Mouse (Mus musculus) intestine, embryonic 15.5 days (tissue): ENCODE measurements around the gene Mrpl54. TPM values are rescaled to one million over a fixed set of nuclear protein-coding genes. Genes with fewer than 3 reads are reported as not detected.
A peak's percentile ranks its signal among the peaks of the same experiment; 100 is the strongest.
"Not testable (repeated sequence)": the region's sequence is repeated elsewhere in the genome, so short reads cannot be mapped to it uniquely, and the experiment has no call there.

Source experiments
- ATAC-seq: fragments of 200-750 bp; cut with Nextera tagmentation; 2 replicates; pipeline ENCODE4 v1.8.0; 2017; ENCODE audit warnings: moderate TSS enrichment, moderate library complexity
- H3K27ac ChIP-seq: fragments of 300-500 bp; sonication (generic); 2 replicates; pipeline ENCODE4 v1.5.1; 2015; ENCODE audit warnings: mild to moderate bottlenecking, inconsistent platforms
- H3K27me3 ChIP-seq: fragments of 300-500 bp; sonication (generic); replicated peaks from 2 replicates; pipeline ENCODE4 v1.6.1; 2015; ENCODE audit warnings: inconsistent platforms
- H3K36me3 ChIP-seq: fragments of 300-500 bp; sonication (generic); 2 replicates; pipeline ENCODE4 v1.6.1; 2015; ENCODE audit warnings: inconsistent platforms
- H3K4me1 ChIP-seq: fragments of 300-500 bp; sonication (generic); replicated peaks from 2 replicates; pipeline ENCODE4 v1.6.1; 2015; ENCODE audit warnings: inconsistent platforms
- H3K4me2 ChIP-seq: fragments of 300-500 bp; sonication (generic); replicated peaks from 2 replicates; pipeline ENCODE4 v1.6.1; 2015; ENCODE audit warnings: mild to moderate bottlenecking, inconsistent platforms
- H3K4me3 ChIP-seq: fragments of 300-500 bp; sonication (generic); replicated peaks from 2 replicates; pipeline ENCODE4 v1.5.1; 2015; ENCODE audit warnings: inconsistent platforms
- H3K9ac ChIP-seq: fragments of 300-500 bp; sonication (generic); 2 replicates; pipeline ENCODE4 v1.6.1; 2015; ENCODE audit warnings: inconsistent platforms
- H3K9me3 ChIP-seq: fragments of 300-500 bp; sonication (generic); 2 replicates; pipeline ENCODE4 v1.6.1; 2016; ENCODE audit warnings: inconsistent platforms
- WGBS: fragments of 180-500 bp; shearing (Covaris S2); methylation state at CpG from one replicate; pipeline ENCODE4 v1.1.7; 2015; 5-methylcytosine and 5-hydroxymethylcytosine counted together
- polyA plus RNA-seq: library from polyadenylated mRNA; unstranded; fragments of >200 nt; fragmentation: Nextera tagmentation; extraction: Ambion mirVana; gene quantifications from 2 replicates; pipeline ENCODE4 v1.2.1, GENCODE M21; 2015

The Mrpl54 gene
- polyA plus RNA-seq, 1 experiment from 2014 or later, result 242 TPM

DNA sequence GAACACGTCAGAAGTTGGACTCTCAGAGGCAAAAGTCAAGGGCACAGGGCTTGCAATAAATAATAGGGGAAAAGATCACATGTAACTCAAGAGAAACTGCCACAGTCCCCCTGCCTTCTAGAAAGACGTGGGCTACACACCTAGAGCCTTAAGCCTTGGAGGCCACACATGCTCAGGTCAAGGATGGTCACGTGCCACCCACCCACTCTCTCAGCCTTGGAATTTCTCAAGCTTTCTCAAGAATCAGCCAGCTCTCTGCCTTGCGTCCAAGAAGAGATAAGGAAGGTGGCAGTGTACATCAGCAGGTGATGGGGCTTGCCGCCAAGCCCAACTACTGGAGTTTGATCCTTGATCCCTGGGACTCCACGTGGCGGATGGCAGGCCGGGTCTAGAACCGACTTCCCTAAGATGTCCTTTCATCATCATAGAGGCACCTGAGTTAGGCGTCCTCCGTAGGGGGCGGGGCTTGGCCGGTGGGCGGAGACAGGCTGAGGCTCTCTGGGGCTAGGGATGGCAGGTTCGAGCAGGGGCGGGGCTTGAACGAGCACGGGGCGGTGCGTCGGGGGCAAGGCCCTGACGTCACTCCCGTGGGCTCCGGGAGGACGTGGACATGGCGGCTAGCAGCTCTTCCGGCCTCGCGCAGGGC is 34.0 kb downstream of the Mrpl54 start, which contains the start of gene Zfr2:
Gene Zfr2 (plus strand): TSS at position 576 of the 646 bp plus-strand sequence.
- H3K4me3 ChIP-seq, result peak within 1 kb of the TSS; percentile 76
- peaks cover 22% of the 10 kb centered on the region for H3K4me1 ChIP-seq
- ATAC-seq, result peak; percentile 90
- H3K4me2 ChIP-seq, result peak within 1 kb of the TSS; percentile 72
- peak within 1 kb of the TSS; percentile 77 for H3K9ac ChIP-seq
- H3K36me3 ChIP-seq, result no peaks in the 10 kb centered on the region
- peaks cover 31% of the 10 kb centered on the region for H3K27me3 ChIP-seq
- H3K9me3 ChIP-seq, result no peaks in the 10 kb centered on the region
- WGBS, result 5% methylated on average over 29 of the region's 29 CpGs
- H3K27ac ChIP-seq, result peak within 1 kb of the TSS; percentile 58

GRCm38 (mm10) chr10:81231436-81231835 is 35.3 kb downstream of the Mrpl54 start:
- H3K4me1 ChIP-seq, result peaks cover 22% of the 10 kb centered on the region
- no peak overlapping the region for H3K4me3 ChIP-seq
- peaks cover 31% of the 10 kb centered on the region for H3K27me3 ChIP-seq
- no peak overlapping the region for H3K4me2 ChIP-seq
- H3K9me3 ChIP-seq, result no peaks in the 10 kb centered on the region
- WGBS, result 53% methylated on average over 7 of the region's 7 CpGs
- H3K27ac ChIP-seq, result no peak overlapping the region
- H3K9ac ChIP-seq, result no peak overlapping the region
- H3K36me3 ChIP-seq, result no peaks in the 10 kb centered on the region
- ATAC-seq, result no peak

- H3K36me3 ChIP-seq, result no peaks in the 10 kb centered on the region
- peak within 1 kb of the TSS; percentile 19 for H3K4me3 ChIP-seq
- peaks cover 31% of the 10 kb centered on the region for H3K27me3 ChIP-seq
- H3K4me1 ChIP-seq, result peaks cover 22% of the 10 kb centered on the region
- no peak within 1 kb of the TSS for H3K27ac ChIP-seq
- H3K4me2 ChIP-seq, result peak within 1 kb of the TSS; percentile 14
- H3K9ac ChIP-seq, result peak within 1 kb of the TSS; percentile 5; the same call in 1 of the 2 replicates
- ATAC-seq, result no peak
- H3K9me3 ChIP-seq, result no peaks in the 10 kb centered on the region
- WGBS, result 13% methylated on average over 27 of the region's 27 CpGs
Measured at GRCm38 (mm10) chr10:81230438-81231332, 36.0 kb downstream of the Mrpl54 start, which contains the start of gene Atcay. Gene Atcay, minus strand, starts transcription at chr10:81230833.

DNA sequence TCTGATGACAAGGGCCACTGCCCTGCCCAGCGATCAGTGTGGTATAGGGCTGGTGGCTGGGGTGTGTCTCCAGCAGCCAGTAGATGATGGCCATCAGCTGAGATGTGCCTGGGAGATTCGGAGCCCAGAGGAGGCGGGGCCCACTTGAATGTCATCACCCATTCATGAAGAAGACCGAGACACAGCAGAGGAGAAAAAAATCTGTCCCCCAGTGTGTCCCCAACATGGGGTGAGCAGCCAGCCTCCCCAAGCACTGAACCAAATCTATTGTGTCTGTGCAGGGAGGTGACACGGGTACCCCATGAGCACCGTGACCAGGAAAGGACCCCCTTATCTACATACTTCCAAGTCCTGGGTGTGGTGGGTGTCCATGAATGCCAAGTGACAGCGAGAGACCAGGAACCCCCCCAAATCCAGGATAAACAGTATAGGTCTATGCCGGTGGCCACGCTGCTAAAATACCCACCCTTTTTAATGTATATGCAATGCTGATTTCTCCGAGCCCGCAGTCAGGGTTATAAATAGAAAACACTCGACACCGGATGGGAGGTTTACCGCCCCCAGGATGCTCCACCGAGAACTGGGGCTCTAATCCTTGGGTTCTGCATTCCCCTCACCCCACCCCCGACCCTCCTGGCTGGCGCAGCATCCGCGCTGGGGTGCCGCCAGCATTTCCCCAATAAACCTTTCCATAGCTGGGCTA is 36.8 kb downstream of the Mrpl54 start:
- 18% methylated on average over 20 of the region's 20 CpGs for WGBS
- peak overlapping the region; percentile 19 for H3K4me3 ChIP-seq

DNA sequence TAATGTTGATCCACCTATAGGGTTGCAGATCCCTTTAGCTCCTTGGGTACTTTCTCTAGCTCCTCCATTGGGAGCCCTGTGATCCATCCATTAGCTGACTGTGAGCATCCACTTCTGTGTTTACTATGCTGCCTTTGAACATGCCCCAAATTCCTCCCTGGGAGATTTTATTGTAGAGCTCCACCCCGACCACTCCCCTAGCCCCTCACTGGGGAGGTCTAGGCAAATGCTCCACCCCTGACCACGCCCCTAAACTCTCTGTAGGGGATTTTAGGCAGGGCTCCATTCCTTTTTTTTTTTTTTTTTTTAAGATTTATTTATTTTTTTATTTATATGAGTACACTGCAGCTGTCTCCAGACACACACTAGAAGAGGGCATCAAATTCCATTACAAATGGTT is 43.0 kb downstream of the Mrpl54 start:
- H3K9me3 ChIP-seq, result not testable (repeated sequence)

More for the DNA sequence above, 36.8 kb downstream of the Mrpl54 start:
- H3K4me2 ChIP-seq, result peak overlapping the region; percentile 14
- H3K9ac ChIP-seq, result peak overlapping the region; percentile 5; the same call in 1 of the 2 replicates
- ATAC-seq, result no peak
- H3K36me3 ChIP-seq, result no peaks in the 10 kb centered on the region
- H3K4me1 ChIP-seq, result peaks cover 22% of the 10 kb centered on the region
- no peak overlapping the region for H3K27ac ChIP-seq
- no peaks in the 10 kb centered on the region for H3K9me3 ChIP-seq
- peaks cover 31% of the 10 kb centered on the region for H3K27me3 ChIP-seq

DNA sequence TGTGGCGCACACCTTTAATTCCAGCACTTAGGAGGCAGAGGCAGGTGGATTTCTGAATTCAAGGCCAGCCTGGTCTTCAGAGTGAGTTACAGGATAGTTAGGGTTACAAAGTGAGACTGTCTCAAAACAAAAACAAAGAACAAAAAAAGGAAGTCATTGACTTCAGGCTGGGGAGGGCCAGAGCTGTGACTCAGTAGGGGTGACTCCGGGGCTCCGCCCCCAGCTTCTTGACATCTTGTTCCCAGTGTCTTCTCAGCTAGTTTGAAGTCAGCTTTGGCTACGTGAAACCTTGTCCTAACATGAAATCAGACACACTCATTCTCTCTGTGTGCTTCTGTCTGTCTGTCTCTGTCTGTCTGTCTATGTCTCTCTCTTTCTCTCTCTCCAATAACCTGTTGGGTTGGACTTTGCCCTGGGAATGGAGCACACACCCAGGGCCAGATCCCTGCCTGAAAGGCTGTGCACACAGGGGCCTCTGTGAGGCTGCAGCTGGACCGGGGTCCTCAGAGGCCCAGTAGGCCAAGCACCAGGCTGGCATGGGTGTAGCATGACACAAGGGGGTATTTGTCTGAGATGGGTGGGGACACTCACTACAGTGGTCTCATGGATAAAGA is 45.2 kb downstream of the Mrpl54 start:
- Histone ChIP-seq H3K9ac (no peak overlapping the region), H3K4me1 (peaks cover 7% of the 10 kb centered on the region), H3K36me3 (no peaks in the 10 kb centered on the region), H3K9me3 (no peaks in the 10 kb centered on the region), H3K4me3 (no peak overlapping the region), H3K27me3 (no peaks in the 10 kb centered on the region), H3K27ac (peak overlapping the region; percentile 51; the same call in 1 of the 2 replicates), H3K4me2 (no peak overlapping the region; the same call in 1 of the 2 replicates)
- ATAC-seq, result peak; percentile 88
- 74% methylated on average over 5 of the region's 5 CpGs for WGBS

More for the DNA sequence above, 43.0 kb downstream of the Mrpl54 start:
- H3K9ac ChIP-seq, H3K27me3 ChIP-seq, H3K4me3 ChIP-seq, ATAC-seq, H3K36me3 ChIP-seq, H3K4me2 ChIP-seq, H3K27ac ChIP-seq, H3K4me1 ChIP-seq: not testable (repeated sequence)
- 64% methylated on average over 2 of the region's 2 CpGs for WGBS

DNA sequence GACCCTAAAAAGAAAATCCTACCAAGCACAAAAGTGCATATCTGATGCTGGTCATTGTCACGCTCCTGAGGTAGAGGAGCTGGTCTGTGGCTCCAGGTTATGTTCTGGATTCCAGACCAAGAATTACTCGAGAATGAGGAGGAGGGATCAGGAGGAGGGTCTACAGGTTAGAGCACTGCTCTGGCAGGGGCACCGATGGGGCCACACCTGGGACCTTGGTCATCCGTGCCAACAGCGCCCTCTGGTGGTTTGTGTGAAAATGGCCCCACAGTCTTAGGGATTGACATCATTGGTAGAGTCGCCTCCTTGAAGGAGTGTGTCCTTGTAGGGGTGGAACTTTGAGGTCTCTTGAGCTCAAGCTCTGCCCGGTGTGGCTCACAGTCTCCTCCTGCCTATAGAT is 48.8 kb downstream of the Mrpl54 start:
- H3K4me2 ChIP-seq, result no peak overlapping the region
- 32% methylated on average over 7 of the region's 7 CpGs for WGBS
- H3K27me3 ChIP-seq, result no peaks in the 10 kb centered on the region
- no peak overlapping the region for H3K27ac ChIP-seq
- no peak overlapping the region for H3K4me3 ChIP-seq
- no peaks in the 10 kb centered on the region for H3K36me3 ChIP-seq
- peak; percentile 68 for ATAC-seq
- peaks cover 7% of the 10 kb centered on the region for H3K4me1 ChIP-seq
- H3K9ac ChIP-seq, result no peak overlapping the region
- H3K9me3 ChIP-seq, result no peaks in the 10 kb centered on the region

DNA sequence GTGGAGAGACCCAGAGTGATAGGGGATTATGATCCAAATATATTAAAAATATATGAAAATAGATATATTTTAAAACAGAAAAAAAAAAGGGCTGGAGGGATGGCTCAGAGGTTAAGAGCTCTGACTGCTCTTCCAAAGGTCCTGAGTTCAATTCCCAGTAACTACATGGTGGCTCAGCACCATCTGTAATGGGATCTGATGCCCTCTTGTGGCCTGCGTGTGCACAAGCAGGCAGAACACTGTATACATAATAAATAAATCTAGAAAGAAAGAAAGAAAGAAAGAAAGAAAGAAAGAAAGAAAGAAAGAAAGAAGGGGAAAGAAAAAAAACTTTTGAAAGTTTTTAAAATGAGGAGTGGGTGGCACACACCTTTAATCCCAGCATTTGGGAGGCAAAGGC is 49.5 kb downstream of the Mrpl54 start:
- WGBS, result 14% methylated on average over 1 of the region's 1 CpGs
- H3K4me1 ChIP-seq, H3K27me3 ChIP-seq, H3K9me3 ChIP-seq, H3K27ac ChIP-seq, H3K36me3 ChIP-seq, H3K4me3 ChIP-seq, ATAC-seq, H3K9ac ChIP-seq, H3K4me2 ChIP-seq: not testable (repeated sequence)

DNA sequence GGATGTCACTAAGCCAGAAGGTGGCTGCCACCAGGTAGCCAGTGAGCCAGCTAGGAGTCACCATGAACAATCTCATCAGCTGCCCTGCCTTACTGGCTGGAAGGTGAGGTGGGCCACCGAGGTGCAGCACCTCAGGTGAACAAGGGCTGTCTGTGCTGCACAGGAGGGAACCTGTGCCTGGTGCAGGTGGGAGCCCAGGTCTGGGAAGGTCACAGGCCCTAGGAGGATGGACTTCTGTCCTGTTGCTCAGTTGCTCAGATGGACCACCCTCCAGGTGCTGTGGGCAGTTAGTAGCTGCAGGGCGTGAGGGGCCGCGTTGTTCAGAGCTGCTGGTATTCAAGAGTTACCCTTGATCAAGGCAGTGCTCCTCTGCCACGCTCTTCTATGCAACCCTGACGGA is 49.9 kb downstream of the Mrpl54 start:
- no peak for ATAC-seq
- Histone ChIP-seq H3K27ac (no peak overlapping the region), H3K4me1 (peaks cover 4% of the 10 kb centered on the region), H3K4me2 (no peak overlapping the region), H3K27me3 (no peaks in the 10 kb centered on the region), H3K4me3 (no peak overlapping the region), H3K9me3 (no peaks in the 10 kb centered on the region), H3K9ac (no peak overlapping the region), H3K36me3 (no peaks in the 10 kb centered on the region)
- WGBS, result 82% methylated on average over 6 of the region's 6 CpGs

- Histone ChIP-seq H3K4me3 (no peak overlapping the region), H3K4me1 (no peaks in the 10 kb centered on the region; the same call in 1 of the 2 replicates), H3K36me3 (no peaks in the 10 kb centered on the region), H3K27ac (no peak overlapping the region), H3K9me3 (no peaks in the 10 kb centered on the region), H3K4me2 (no peak overlapping the region), H3K9ac (no peak overlapping the region), H3K27me3 (no peaks in the 10 kb centered on the region)
- 88% methylated on average over 6 of the region's 6 CpGs for WGBS
- no peak for ATAC-seq
Measured at GRCm38 (mm10) chr10:81216260-81216659, 50.5 kb downstream of the Mrpl54 start.
